Mouse (Mus musculus): ENCODE data around the gene Aes.

DNA sequence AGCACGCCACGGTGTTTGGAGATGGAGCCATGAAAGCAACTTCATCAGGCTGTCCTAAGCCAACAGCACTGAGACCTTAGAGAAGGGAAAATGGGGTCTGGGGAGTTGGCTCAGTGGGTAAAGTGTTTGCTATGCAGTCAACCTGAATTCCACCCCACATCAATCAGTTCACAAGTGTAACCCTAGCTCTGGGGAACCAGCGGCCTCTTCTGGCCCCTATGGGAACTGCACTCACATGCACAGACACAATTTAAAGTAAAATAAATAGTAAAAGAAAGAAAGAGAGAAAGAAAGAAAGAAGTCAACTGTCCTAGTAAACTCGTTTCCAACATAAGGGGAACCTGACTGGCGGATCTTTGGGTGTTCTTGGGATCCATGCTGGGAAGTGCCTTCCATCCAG is 45.5 kb upstream of the Aes start:
- TF ChIP-seq EP300 (IDR thresholded peaks at IDR 0.05; ENCODE audit: low read depth) (no peak), CTCF (IDR thresholded peaks at IDR 0.05; ENCODE audit: low read depth) (peak; percentile 51)
